Mouse (Mus musculus): Measurements from ENCODE around the gene Pecam1.

DNA sequence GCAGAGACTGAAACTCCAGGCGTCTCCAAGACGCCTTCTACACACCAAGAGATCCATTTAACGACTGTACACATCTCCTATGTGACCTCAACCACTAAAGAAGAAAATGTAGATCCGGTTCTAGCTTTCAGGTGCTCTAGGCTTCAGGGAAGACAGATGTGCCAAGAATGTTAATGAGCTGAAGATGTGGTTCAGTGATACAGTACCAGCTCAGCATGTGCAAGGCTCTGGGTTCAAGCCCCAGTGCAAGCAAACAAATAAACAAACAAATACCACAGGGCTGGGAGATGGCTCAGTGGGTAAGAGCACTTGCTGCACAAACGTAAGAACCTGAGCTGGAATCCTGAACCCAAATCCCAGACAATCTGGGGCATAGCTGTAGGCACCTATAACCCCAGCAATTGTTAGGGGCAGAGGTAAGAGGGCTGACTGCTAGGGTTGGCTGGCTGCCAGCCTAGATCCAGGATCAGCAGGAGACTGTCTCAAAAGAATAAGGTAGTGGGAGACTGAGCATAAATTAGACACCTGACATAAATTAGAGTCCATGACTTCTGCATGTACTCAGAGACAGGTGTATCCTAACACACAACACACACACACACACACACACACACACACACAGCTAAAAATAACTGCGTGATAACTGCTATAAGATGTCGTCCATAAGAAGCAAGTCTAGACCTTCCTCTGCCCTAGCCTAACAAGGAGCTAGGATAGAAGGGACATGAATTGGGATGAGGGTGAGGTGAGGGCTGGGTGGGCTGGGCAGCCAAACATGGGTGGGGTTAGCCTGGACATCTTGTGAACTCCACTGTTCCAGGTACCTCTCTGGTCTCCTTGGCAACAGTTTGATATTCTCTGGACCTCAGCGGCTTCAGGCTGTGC is 76.5 kb downstream of the Pecam1 start:
- no peak for TF ChIP-seq CTCF (IDR thresholded peaks at IDR 0.05; ENCODE audit: low read depth)
- no peak for TF ChIP-seq EP300 (optimal IDR thresholded peaks at IDR 0.05)
